Mouse (Mus musculus) left cerebral cortex, postnatal 25 days (tissue): Measurements from ENCODE around the gene Sat2. TPM values are rescaled to one million over a fixed set of nuclear protein-coding genes. Genes with fewer than 3 reads are reported as not detected.
A peak's percentile ranks its signal among the peaks of the same experiment; 100 is the strongest.
"Not testable (repeated sequence)": the region's sequence is repeated elsewhere in the genome, so short reads cannot be mapped to it uniquely, and the experiment has no call there.

Experiments
- DNase-seq, 2 experiments: peaks; one replicate each; pipeline ENCODE4 v3.0.0; 2022; ENCODE audit warnings: low spot score in 2 of 2, mixed read lengths in 1 of 2
- intact Hi-C: fragments of 180-260 bp; cut with DNase I; formaldehyde crosslinking; loops from one replicate; pipeline ENCODE4 v1.15.1; 2025
- total RNA-seq, 2 experiments: library from RNA; stranded (reverse); gene quantifications; 2 replicates each; pipeline ENCODE4 v1.2.3; 2021

Gene Sat2
- total RNA-seq, 2 experiments from 2014 or later, result 7.4 to 7.7 TPM

DNA sequence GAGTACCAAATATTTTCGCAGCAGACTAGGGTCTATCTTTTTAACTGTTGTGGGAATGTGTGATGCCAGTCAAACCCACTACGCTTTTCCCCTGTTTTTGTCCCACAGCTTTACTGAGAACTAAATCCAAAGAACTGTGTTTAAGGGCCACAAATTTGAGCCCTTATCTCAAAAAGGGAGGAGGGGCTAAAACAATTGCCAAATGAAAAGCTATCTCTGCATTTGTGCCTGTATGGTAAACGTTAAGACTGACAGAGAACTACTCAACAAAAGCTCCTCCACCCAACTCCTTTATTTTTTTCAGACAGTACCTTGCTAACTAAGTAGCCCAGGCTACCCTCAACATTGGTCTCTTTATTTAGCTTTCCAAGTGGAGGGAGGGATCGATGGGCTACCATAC lies 29.0 kb upstream of the Sat2 start:
- DNase-seq, result no peak
- intact Hi-C loops, result no loop called here

DNA sequence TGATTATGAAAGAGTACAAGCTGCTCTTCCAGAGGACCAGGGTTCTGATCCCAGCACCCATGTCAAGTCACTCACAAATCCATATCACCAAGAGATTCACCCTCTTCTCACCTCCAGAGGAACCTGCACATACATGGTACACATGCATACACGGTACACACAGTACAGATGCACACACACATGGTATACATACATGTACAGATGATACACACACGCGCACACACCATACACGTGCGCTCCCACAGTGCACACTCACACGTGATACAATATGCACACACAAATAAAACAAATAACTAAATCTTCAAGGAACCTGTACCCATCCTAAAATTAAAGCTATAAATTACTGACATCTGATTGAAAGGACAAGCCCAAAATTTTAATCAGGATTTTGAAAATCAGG lies 27.0 kb upstream of the Sat2 start:
- intact Hi-C loops, result no loop called here
- no peak for DNase-seq

- no peak for DNase-seq
- intact Hi-C loops, result no loop called here
These were observed 22.4 kb upstream of the Sat2 start for GRCm38 (mm10) chr11:69599436-69599835.

- DNase-seq, result peak; percentile 58 to 77
- intact Hi-C loops, result no loop called here
These were observed 21.7 kb upstream of the Sat2 start for GRCm38 (mm10) chr11:69600098-69600497.

DNA sequence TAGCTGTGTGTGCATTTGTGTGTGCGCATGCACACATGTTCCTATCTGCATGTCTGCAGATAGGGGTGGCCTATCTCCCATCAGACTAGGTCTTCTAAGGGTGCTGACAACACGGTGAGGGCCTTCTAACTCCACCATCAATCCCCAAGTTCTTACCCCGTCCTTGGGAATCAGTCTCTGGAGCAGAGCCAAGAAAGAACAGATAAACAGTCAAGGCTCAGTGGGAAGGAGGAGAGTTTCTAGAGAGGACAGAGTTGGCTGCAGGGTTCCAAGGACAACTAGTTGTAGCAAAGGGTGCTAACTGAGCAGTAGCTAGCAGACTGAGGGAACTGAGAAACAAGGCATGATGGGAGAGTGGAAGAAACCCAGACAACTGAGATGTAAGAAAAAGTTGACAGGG lies 20.1 kb upstream of the Sat2 start:
- DNase-seq, result no peak
- intact Hi-C loops, result no loop called here

DNA sequence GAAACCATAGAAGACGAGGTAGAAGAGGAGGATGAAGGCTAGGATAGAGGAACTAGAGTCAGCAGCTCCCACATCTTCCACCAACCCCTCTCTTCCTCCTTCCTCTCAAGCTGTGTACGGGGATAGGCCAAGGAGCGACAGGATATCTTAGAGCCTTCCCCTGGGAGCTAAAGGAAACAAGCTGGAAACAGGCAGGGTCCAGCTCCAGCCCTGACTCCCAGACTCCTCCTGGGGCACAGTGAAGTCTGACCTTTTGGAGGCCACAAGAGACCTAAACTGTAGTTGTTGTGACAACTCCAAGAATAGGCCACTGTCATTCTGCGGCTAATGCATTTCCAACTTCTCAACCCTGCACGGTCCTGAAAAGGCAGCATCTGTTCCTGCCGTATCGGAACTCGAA lies 18.3 kb upstream of the Sat2 start:
- no peak for DNase-seq
- intact Hi-C loops, result no loop called here

GRCm38 (mm10) chr11:69604347-69604746 lies 17.5 kb upstream of the Sat2 start:
- DNase-seq, result no peak
- intact Hi-C loops, result loop anchor here (2.0 kb wide), 1 partner anchor 24 kb away; the partner anchor contains the start of genes Trp53 and Wrap53

GRCm38 (mm10) chr11:69604795-69605664 lies 16.8 kb upstream of the Sat2 start:
- peak; percentile 20 to 27 for DNase-seq
- intact Hi-C loops, result loop anchor here (2.0 kb wide), 1 partner anchor 24 kb away; the partner anchor contains the start of genes Trp53 and Wrap53

DNA sequence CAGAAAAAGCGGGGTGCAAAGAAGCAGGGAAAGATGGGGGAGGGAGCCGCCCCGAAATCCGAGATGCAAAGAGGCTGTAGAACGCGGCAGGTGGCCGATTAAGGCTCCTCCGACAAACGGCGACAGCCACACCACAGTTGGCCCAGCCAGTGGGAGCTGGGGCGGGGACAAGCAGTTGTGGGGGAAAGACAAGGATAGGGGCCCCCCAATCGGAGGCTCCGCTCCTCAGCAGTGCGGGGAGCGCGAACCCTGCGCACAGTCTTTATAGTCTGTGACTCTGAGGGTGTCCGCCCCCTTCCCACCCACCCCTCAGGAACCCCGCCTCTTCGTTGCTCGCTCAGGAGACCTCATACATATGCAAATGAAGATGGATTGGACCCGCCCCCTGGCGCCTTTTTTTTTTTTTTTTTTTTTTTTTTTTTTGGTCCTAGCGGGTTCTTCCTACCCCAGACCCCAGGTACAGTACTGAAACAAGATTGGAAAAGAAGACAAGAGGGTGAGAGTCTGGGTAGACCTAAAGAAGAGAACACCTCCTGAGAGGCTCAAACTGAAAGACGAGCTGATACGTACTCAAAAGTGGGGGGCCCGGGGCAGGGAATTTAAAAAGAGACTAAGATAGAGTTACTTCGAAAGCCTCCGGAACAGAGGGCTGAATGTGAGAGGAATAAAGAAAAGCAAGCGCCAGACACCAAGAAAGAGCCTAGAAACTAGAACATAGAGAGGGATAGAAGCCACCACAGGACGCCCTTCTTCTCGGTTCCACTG lies 15.9 kb upstream of the Sat2 start, which contains the start of gene Atp1b2:
Atp1b2 (minus strand) TSS at position 217 of the 765 bp plus-strand sequence.
- intact Hi-C loops, result loop anchor here (2.0 kb wide), 1 partner anchor 25 kb away; the partner anchor contains the start of genes Trp53 and Wrap53
- DNase-seq, result peak; percentile 77 to 78

- intact Hi-C loops, result no loop called here
- no peak for DNase-seq
These were observed 15.4 kb upstream of the Sat2 start for GRCm38 (mm10) chr11:69606491-69606795.

DNA sequence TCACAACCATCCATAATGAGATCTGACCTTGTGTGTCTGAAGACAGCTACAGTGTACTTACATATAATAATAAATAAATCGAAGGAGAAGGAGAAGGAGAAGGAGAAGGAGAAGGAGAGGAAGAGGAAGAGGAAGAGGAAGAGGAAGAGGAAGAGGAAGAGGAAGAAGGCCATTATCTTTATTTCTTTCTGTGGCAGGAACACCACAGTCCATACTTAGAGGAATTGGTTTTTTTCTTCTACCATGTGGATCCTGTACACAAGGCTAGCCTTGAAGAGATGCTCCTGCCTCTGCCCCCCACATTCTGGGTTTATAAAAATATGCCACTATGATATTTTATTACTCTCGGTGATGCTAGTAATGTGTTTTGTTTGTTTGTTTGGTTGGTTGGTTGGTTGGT lies 15.0 kb upstream of the Sat2 start:
- intact Hi-C loops, result no loop called here
- no peak for DNase-seq

- intact Hi-C loops, result no loop called here
These were observed 13.3 kb upstream of the Sat2 start for GRCm38 (mm10) chr11:69608525-69608924.

GRCm38 (mm10) chr11:69609416-69609815 lies 12.4 kb upstream of the Sat2 start:
- intact Hi-C loops, result no loop called here
- DNase-seq, result no peak

More at GRCm38 (mm10) chr11:69608525-69608924, 13.3 kb upstream of the Sat2 start:
- no peak for DNase-seq

- no peak for DNase-seq
- intact Hi-C loops, result no loop called here
These were observed 10.9 kb upstream of the Sat2 start for GRCm38 (mm10) chr11:69610899-69611298.

DNA sequence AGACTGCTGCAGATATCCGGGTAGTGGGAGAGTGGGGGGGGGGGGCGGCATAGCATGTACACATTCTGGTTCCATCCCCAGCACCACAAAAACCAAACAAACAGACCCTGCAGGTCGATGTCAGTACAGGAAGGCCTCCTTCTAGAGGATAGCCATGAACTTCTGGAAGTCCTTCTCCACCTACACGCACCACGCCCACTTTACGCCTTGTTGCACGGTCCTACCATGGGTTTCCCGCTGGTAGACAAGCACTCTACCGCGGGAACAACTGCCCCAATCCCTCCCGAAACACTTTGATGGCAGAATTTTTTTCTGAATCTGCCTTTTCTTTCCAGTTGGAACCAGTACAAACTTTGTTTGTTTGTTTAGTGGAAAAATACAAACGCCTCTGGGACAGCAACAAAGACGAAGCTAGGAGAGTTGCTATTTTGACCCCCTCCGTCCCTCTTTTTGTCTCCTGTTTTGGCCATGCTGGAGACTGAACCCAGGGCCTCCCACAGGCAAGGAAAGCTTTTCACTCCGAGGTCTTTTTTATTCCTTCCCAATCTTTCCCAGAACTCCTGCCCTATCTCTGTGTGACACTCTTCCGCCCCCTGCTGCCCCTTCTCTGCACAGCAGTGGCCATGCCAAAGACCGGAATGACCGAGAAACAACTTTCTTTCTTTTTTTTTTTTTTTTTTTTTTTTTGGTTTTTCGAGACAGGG lies 8.1 kb upstream of the Sat2 start:
- peak; percentile 54 to 68 for DNase-seq
- intact Hi-C loops, result loop anchor here (1.0 kb wide), 1 partner anchor 34 kb away; no protein-coding TSS in a partner anchor

DNA sequence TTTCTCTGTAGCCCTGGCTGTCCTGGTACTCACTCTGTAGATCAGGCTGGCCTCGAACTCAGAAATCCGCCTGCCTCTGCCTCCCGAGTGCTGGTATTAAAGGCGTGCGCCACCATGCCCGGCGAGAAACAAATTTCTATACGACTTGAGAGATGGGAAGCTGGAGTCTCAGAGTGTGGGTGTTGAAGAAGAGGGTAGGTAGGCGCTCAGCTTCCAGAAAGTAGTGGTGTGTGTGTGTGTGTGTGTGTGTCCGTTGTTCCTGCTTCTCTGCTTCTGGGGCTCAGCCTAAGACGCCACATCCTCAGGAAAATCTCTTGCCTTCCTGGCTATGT lies 7.6 kb upstream of the Sat2 start:
- not testable (repeated sequence) for DNase-seq
- intact Hi-C loops, result loop anchor here (1.0 kb wide), 1 partner anchor 35 kb away; no protein-coding TSS in a partner anchor

DNA sequence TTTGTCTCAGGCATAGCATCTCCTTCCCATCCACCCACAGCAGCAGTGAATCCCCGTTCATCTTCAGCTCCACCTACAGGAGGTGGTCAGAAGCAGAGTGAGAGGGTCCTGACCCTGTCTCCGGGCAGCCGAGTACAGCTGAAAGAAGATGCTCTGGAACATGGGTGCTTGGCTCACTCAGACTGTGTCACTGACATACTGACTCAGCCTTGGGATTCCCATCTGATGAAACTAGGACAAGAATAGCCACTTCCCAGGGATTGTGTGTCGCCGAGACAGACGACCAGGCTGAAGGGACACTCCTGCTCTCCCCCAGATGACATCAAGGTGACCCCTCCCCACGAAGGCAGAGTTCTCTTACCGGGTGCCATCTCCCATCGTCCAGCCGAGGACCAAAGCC lies 5.0 kb upstream of the Sat2 start:
- intact Hi-C loops, result no loop called here
- DNase-seq, result no peak

DNA sequence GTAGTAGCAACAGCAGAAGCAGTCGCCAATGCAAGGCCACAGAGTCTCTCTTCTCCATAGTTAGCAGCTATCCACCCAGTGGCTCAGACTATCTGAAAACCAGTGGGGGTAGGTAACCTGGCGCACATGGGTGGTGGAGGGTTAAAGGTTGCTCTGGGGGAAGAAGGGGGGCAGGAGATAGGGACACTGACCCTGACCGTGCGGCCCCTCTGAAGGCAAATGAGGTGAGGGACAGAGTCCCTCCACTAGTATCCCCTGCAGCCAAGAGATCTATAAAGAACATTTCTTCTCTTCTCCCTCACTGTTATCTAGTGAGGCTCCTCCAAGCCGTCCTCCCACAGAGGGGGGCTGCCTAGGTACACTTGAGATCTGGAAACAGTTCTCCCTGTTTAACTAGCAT lies 4.0 kb upstream of the Sat2 start, which contains the start of gene Shbg:
Shbg (minus strand) TSS at position 101 of the 400 bp plus-strand sequence.
- intact Hi-C loops, result no loop called here
- DNase-seq, result no peak

GRCm38 (mm10) chr11:69620394-69621081 lies 1.3 kb upstream of the Sat2 start:
- intact Hi-C loops, result no loop called here
- DNase-seq, result no peak
